9 mouse cellular contexts compared by ENCODE assay signal in the genomic region with DNA sequence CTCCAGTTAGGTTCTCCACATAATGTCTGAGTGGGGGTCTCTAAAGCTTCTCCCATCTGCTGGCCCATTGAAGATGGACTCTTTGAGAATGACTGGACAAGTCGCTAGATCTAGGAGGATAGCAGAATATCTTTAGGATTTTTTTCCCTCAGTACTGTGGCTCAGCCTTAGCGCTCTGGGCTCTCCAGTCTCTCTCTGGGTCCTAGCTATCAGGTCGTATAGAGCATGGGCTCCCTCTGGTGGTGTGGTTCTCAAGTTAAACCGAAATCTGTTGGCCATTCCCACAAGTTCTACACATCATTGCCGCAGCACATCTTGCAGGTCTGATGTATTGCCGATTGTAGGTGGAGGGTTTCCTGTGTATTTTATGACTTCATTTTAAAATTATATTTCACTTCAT.
DNase-seq lines count a peak whose midpoint lies in the region; ATAC-seq and TF ChIP-seq lines count a peak whose summit lies in the region.
"Had no signal": no experiment of that assay in that cellular context is flagged by ENCODE, and none has a peak within 500 bp of the region (broad histone marks: within the 10 kb centered on the region; RNA-seq: fewer than 3 reads in every experiment).

No protein-coding gene starts in this region.

- no peak overlapping the region for H3K27ac ChIP-seq in MEL (ENCODE audit: control insufficient read depth, low read depth, low read length)
- H3K27ac ChIP-seq in forebrain, embryonic 13.5 days = no peak overlapping the region
- no peak overlapping the region for H3K27ac ChIP-seq in layer of hippocampus, adult 2 months
- H3K27ac ChIP-seq in lung, postnatal 0 days (ENCODE audit: low read length) = no peak overlapping the region
- H3K27ac ChIP-seq: liver, embryonic 15.5 days had no signal

- 29% methylated on average over 6 of the region's 6 CpGs for WGBS in forebrain, embryonic 13.5 days
- WGBS in lung, postnatal 0 days = 15% methylated on average over 6 of the region's 6 CpGs

- peak; percentile 75 for TF ChIP-seq RAD21 in MEL (IDR thresholded peaks at IDR 0.05; ENCODE audit: low read depth, low read length)

- no peak overlapping the region for H3K9ac ChIP-seq in MEL (ENCODE audit: control insufficient read depth, low read depth, low read length, poor library complexity, severe bottlenecking)
- H3K9ac ChIP-seq in forebrain, embryonic 13.5 days = no peak overlapping the region
- H3K9ac ChIP-seq in lung, postnatal 0 days (replicated peaks; ENCODE audit: low read depth) = no peak overlapping the region
- H3K9ac ChIP-seq: liver, embryonic 15.5 days had no signal

- no peak for TF ChIP-seq EP300 in MEL (IDR thresholded peaks at IDR 0.05; ENCODE audit: low read depth in 1 of 2, low read length in 2 of 2)
- no peak for TF ChIP-seq EP300 in lung, postnatal 0 days (IDR thresholded peaks at IDR 0.05)

- H3K36me3 ChIP-seq in MEL (ENCODE audit: control insufficient read depth in 1 of 2, insufficient read depth in 2 of 2, low read length in 2 of 2) = peaks cover 0 to 2% of the 10 kb centered on the region in 2 experiments; a peak in 2 of 4 replicates
- H3K36me3 ChIP-seq in forebrain, embryonic 13.5 days (ENCODE audit: poor library complexity, severe bottlenecking) = no peaks in the 10 kb centered on the region
- H3K36me3 ChIP-seq in lung, postnatal 0 days (ENCODE audit: insufficient read depth, low read length) = no peaks in the 10 kb centered on the region
- H3K36me3 ChIP-seq: liver, embryonic 15.5 days had no signal

- peak; percentile 53 to 83 (median 66) for TF ChIP-seq CTCF in MEL (IDR thresholded peaks at IDR 0.05 in 2 of 3, conservative IDR thresholded peaks at IDR 0.05 in 1 of 3; ENCODE audit: control insufficient read depth in 1 of 3, insufficient read depth in 1 of 3, low read depth in 2 of 3, low read length in 3 of 3, poor library complexity in 1 of 3, severe bottlenecking in 1 of 3)
- peak; percentile 77 for TF ChIP-seq CTCF in layer of hippocampus, adult 2 months (conservative IDR thresholded peaks at IDR 0.05)
- peak; percentile 88 for TF ChIP-seq CTCF in lung, postnatal 0 days (IDR thresholded peaks at IDR 0.05)

- intact Hi-C loops in heart, postnatal 36 days (cut with DNase I) = loop anchor here (1.0 kb wide), 2 partner anchors 204 to 318 kb away; no protein-coding TSS in a partner anchor

- no peak for TF ChIP-seq POLR2A in MEL (IDR thresholded peaks at IDR 0.05; ENCODE audit: control insufficient read depth in 1 of 2, insufficient read depth in 1 of 2, low read depth in 1 of 2, low read length in 2 of 2, poor library complexity in 1 of 2)

- H3K4me1 ChIP-seq in MEL (ENCODE audit: control insufficient read depth in 1 of 2, insufficient read depth in 2 of 2, low read length in 2 of 2) = peaks cover 0 to 3% of the 10 kb centered on the region in 2 experiments; a peak in 1 of 4 replicates
- no peaks in the 10 kb centered on the region for H3K4me1 ChIP-seq in forebrain, embryonic 13.5 days
- no peaks in the 10 kb centered on the region for H3K4me1 ChIP-seq in lung, postnatal 0 days (ENCODE audit: insufficient read depth, low read depth, low read length)
- H3K4me1 ChIP-seq: liver, embryonic 15.5 days had no signal

- no peaks in the 10 kb centered on the region for H3K9me3 ChIP-seq in MEL (replicated peaks; ENCODE audit: insufficient read depth, low read length)
- no peaks in the 10 kb centered on the region for H3K9me3 ChIP-seq in forebrain, embryonic 13.5 days (replicated peaks)
- no peaks in the 10 kb centered on the region for H3K9me3 ChIP-seq in lung, postnatal 0 days (ENCODE audit: low read length)
- H3K9me3 ChIP-seq: liver, embryonic 15.5 days had no signal

- H3K4me2 ChIP-seq in forebrain, embryonic 13.5 days = no peak overlapping the region
- no peak overlapping the region for H3K4me2 ChIP-seq in lung, postnatal 0 days (replicated peaks; ENCODE audit: low read depth, low read length)
- H3K4me2 ChIP-seq: liver, embryonic 15.5 days had no signal

- no peaks in the 10 kb centered on the region for H3K79me2 ChIP-seq in MEL (ENCODE audit: control insufficient read depth, insufficient read depth, low read length, poor library complexity)

- peak; percentile 73 for ATAC-seq in forebrain, embryonic 13.5 days
- ATAC-seq in lung, postnatal 0 days = peak; percentile 77

- peaks cover 3 to 4% of the 10 kb centered on the region in 2 experiments for H3K27me3 ChIP-seq in MEL (ENCODE audit: control insufficient read depth in 1 of 2, insufficient read depth in 2 of 2, low read length in 2 of 2)
- no peaks in the 10 kb centered on the region for H3K27me3 ChIP-seq in forebrain, embryonic 13.5 days
- no peaks in the 10 kb centered on the region for H3K27me3 ChIP-seq in lung, postnatal 0 days (replicated peaks; ENCODE audit: insufficient read depth, low read length)
- H3K27me3 ChIP-seq: liver, embryonic 15.5 days had no signal

- no peak overlapping the region for H3K4me3 ChIP-seq in MEL (ENCODE audit: control insufficient read depth in 1 of 2, insufficient read depth in 1 of 2, low read depth in 2 of 2, low read length in 2 of 2)
- no peak overlapping the region for H3K4me3 ChIP-seq in forebrain, embryonic 13.5 days
- no peak overlapping the region for H3K4me3 ChIP-seq in layer of hippocampus, adult 2 months
- H3K4me3 ChIP-seq in lung, postnatal 0 days (ENCODE audit: low read depth, low read length) = no peak overlapping the region
- H3K4me3 ChIP-seq: liver, embryonic 15.5 days had no signal

- peak; percentile 87 for DNase-seq in MEL (ENCODE audit: low read depth, low spot score)
- peak; percentile 54 for DNase-seq in c-Kit-positive CD71-positive TER-119-negative erythroid progenitor cells, embryonic 14.5 days (ENCODE audit: low read depth)
- peak; percentile 66 to 77 for DNase-seq in heart, postnatal 36 days
- DNase-seq in layer of hippocampus, adult 2 months (ENCODE audit: low spot score in 2 of 2) = peak; percentile 73 to 79
- peak; percentile 93 for DNase-seq in lung, postnatal 0 days (ENCODE audit: low spot score)
- peak; percentile 95 for DNase-seq in retina, embryonic 14.5 days (ENCODE audit: low spot score)
- peak; percentile 81 for DNase-seq in thymus, postnatal 14 days

TF ChIP-seq in MEL, 35 proteins besides CTCF, POLR2A, EP300 and RAD21:
- TF ChIP-seq SMC3 (IDR thresholded peaks at IDR 0.05; ENCODE audit: low read depth, low read length) (peak; percentile 83), ZMIZ1 (IDR thresholded peaks at IDR 0.05; ENCODE audit: low read depth, low read length) (no peak), ZC3H11A (IDR thresholded peaks at IDR 0.05; ENCODE audit: low read depth, low read length) (peak; percentile 59)
TF ChIP-seq in MEL: peak in this region for 2.
